Mouse (Mus musculus): ENCODE measurements at regions not wholly inside any gene's neighbourhood (a gene's known extent, or its start where the extent isn't known, plus 50 kb on each side); places are given as distances from the start of the nearest gene placed in this dataset.

DNA sequence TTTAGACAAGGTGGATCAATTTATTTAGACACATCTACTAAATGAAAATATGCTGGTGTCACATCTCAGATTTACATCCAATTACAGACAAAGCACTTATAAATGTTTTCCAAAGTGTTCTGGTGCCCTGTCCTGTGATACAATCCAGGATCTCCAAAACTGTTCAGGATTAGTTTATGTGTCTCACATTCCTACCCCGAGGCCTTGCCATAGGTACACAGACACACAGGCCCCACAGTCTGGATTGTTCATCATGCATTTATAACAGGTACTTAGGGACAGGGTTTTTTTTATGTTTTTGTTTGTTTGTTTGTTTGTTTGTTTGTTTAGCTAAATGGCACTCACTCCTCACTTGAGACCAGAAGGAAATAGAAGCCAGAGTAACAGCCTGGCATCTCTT is 206.0 kb downstream of the Parm1 start:
- TF ChIP-seq NELFE (IDR thresholded peaks at IDR 0.05; ENCODE audit: low read depth, low read length) (no peak), EP300 (IDR thresholded peaks at IDR 0.05; ENCODE audit: low read length) (no peak), MAX (IDR thresholded peaks at IDR 0.05; ENCODE audit: low read length) (no peak), CTCF (conservative IDR thresholded peaks at IDR 0.05 in 1 of 2, IDR thresholded peaks at IDR 0.05 in 1 of 2; ENCODE audit: low read depth in 2 of 2, low read length in 2 of 2) (no peak)
